Mouse (Mus musculus) heart, embryonic 11.5 days (tissue): ENCODE results near the gene Paqr9. TPM values are rescaled to one million over a fixed set of nuclear protein-coding genes. Genes with fewer than 3 reads are reported as not detected.

Source experiments
- ATAC-seq: fragments of 200-750 bp; cut with Nextera tagmentation; replicated peaks from 2 replicates; pipeline ENCODE4 v1.8.0; 2017; ENCODE audit warnings: moderate library complexity; ENCODE audit not compliant: insufficient number of reproducible peaks, low FRiP score, low TSS enrichment
- H3K27ac ChIP-seq: fragments of 300-500 bp; sonication (generic); 2 replicates; pipeline ENCODE4 v1.5.1; 2014; ENCODE audit warnings: mild to moderate bottlenecking, low read depth, low read length
- H3K27me3 ChIP-seq: fragments of 300-500 bp; sonication (generic); 2 replicates; pipeline ENCODE4 v1.6.1; 2014; ENCODE audit warnings: mild to moderate bottlenecking, low read length, mixed read lengths; ENCODE audit not compliant: control insufficient read depth, insufficient read depth
- H3K36me3 ChIP-seq: fragments of 300-500 bp; sonication (generic); 2 replicates; pipeline ENCODE4 v1.6.1; 2014; ENCODE audit warnings: mild to moderate bottlenecking, low read length, moderate library complexity, mixed read lengths; ENCODE audit not compliant: control insufficient read depth, insufficient read depth
- H3K4me1 ChIP-seq: fragments of 300-500 bp; sonication (generic); 2 replicates; pipeline ENCODE4 v1.6.1; 2014; ENCODE audit warnings: low read length; ENCODE audit not compliant: control insufficient read depth, insufficient read depth
- H3K4me2 ChIP-seq: fragments of 300-500 bp; sonication (generic); 2 replicates; pipeline ENCODE4 v1.6.1; 2014; ENCODE audit warnings: mild to moderate bottlenecking, moderate library complexity
- H3K4me3 ChIP-seq: fragments of 300-500 bp; sonication (generic); 2 replicates; pipeline ENCODE4 v1.5.1; 2014; ENCODE audit warnings: low read depth, low read length
- H3K9ac ChIP-seq: fragments of 300-500 bp; sonication (generic); 2 replicates; pipeline ENCODE4 v1.6.1; 2014; ENCODE audit warnings: mild to moderate bottlenecking, low read depth, low read length, moderate library complexity
- H3K9me3 ChIP-seq: fragments of 300-500 bp; sonication (generic); replicated peaks from 2 replicates; pipeline ENCODE4 v1.6.1; 2016; ENCODE audit warnings: low read length; ENCODE audit not compliant: control insufficient read depth
- WGBS: fragments of 180-500 bp; shearing (Covaris S2); extraction: QIAGEN DNeasy Blood & Tissue Kit; methylation state at CpG from one replicate; pipeline ENCODE4 v1.1.7; 2014; ENCODE audit not compliant: insufficient replicate concordance; 5-methylcytosine and 5-hydroxymethylcytosine counted together
- polyA plus RNA-seq: library from polyadenylated mRNA; unstranded; fragments of >200 nt; fragmentation: Nextera tagmentation; extraction: Ambion mirVana; gene quantifications from 2 replicates; pipeline ENCODE4 v1.2.1, GENCODE M21; 2014

Gene Paqr9
- polyA plus RNA-seq, 1 experiment from 2014 or later = 0.86 TPM

- no peak overlapping the region for H3K4me2 ChIP-seq
- H3K4me3 ChIP-seq = no peak overlapping the region
- no peak overlapping the region for H3K9ac ChIP-seq
- no peaks in the 10 kb centered on the region for H3K27me3 ChIP-seq
- no peaks in the 10 kb centered on the region for H3K4me1 ChIP-seq
- no peak overlapping the region for H3K27ac ChIP-seq
- no peaks in the 10 kb centered on the region for H3K9me3 ChIP-seq
- WGBS = 71% methylated on average over 3 of the region's 3 CpGs
- no peak for ATAC-seq
- no peaks in the 10 kb centered on the region for H3K36me3 ChIP-seq
Measured at GRCm38 (mm10) chr9:95615961-95616360, 56.5 kb downstream of the Paqr9 start.

Other genes starting within 250 kb of the Paqr9 start
- 2.2 and 2.9 TPM in 2 replicates for gene Chst2, start 152.9 kb upstream of the Paqr9 start, polyA plus RNA-seq
- gene U2surp, start 47.7 kb upstream of the Paqr9 start, polyA plus RNA-seq = 89.0 and 102 TPM in 2 replicates
- 1.8 and 1.9 TPM in 2 replicates for gene Pcolce2, start 77.9 kb downstream of the Paqr9 start, polyA plus RNA-seq
- gene Trpc1, start 190.7 kb downstream of the Paqr9 start, polyA plus RNA-seq = 2.1 and 2.2 TPM in 2 replicates